Mouse (Mus musculus) cerebellum, adult 2 months (tissue): ENCODE results near the gene Stfa2l1. TPM values are rescaled to one million over a fixed set of nuclear protein-coding genes. Genes with fewer than 3 reads are reported as not detected.
"Not testable (repeated sequence)": the region's sequence is repeated elsewhere in the genome, so short reads cannot be mapped to it uniquely, and the experiment has no call there.

Source experiments
- DNase-seq, 2 experiments: peaks; one replicate each; pipeline ENCODE4 v3.0.0; 2021
- H3K27ac ChIP-seq: fragments of 200-500 bp; 2 replicates; pipeline ENCODE4 v1.5.1; 2012; ENCODE audit warnings: low read length, control low read depth, inconsistent platforms; ENCODE audit not compliant: insufficient read depth
- H3K27me3 ChIP-seq: fragments of 200-500 bp; 2 replicates; pipeline ENCODE4 v1.6.1; 2012; ENCODE audit warnings: inconsistent platforms, mild to moderate bottlenecking, low read length, moderate library complexity; ENCODE audit not compliant: control insufficient read depth, insufficient read depth
- H3K4me1 ChIP-seq: fragments of 200-500 bp; 2 replicates; pipeline ENCODE4 v1.6.1; 2011; ENCODE audit warnings: low read length; ENCODE audit not compliant: control insufficient read depth, insufficient read depth
- H3K4me3 ChIP-seq: fragments of 200-500 bp; replicated peaks from 2 replicates; pipeline ENCODE3; 2011; ENCODE audit warnings: mild to moderate bottlenecking, low read depth, low read length, control low read depth; ENCODE audit not compliant: insufficient read depth
- CTCF ChIP-seq: fragments of 200-500 bp; IDR thresholded peaks from 2 replicates; pipeline ENCODE4 v1.5.1; 2011; ENCODE audit warnings: low read depth, mild to moderate bottlenecking, control low read depth, low read length, moderate library complexity, borderline replicate concordance; ENCODE audit not compliant: insufficient read depth
- POLR2A ChIP-seq: fragments of 200-500 bp; IDR thresholded peaks from 2 replicates; pipeline ENCODE4 v1.6.1; 2011; ENCODE audit warnings: low read length, control low read depth, borderline replicate concordance; ENCODE audit not compliant: insufficient read depth
- WGBS: fragments of 180-500 bp; shearing (Covaris S2); methylation state at CpG from one replicate; pipeline ENCODE4 v1.1.7; 2018; 5-methylcytosine and 5-hydroxymethylcytosine counted together
- polyA plus RNA-seq: library from polyadenylated mRNA; depleted of rRNA; stranded (reverse); fragments of >200 nt; gene quantifications from 2 replicates; pipeline ENCODE4 v1.2.3, GENCODE M21; 2012; rRNA removed

Stfa2l1 gene
- not detected in 2 replicates for polyA plus RNA-seq

- Histone ChIP-seq H3K4me1 (no peaks in the 10 kb centered on the region), H3K27me3 (no peaks in the 10 kb centered on the region), H3K27ac (no peak within 1 kb of the TSS), H3K4me3 (no peak within 1 kb of the TSS)
- no peak for TF ChIP-seq CTCF
- TF ChIP-seq POLR2A, result no peak
- DNase-seq, result no peak
Observed at GRCm38 (mm10) chr16:36156402-36156975, at the start of gene Stfa2l1. TSS of gene Stfa2l1 (plus strand) at chr16:36156811.

GRCm38 (mm10) chr16:36111486-36111885 is 45.1 kb upstream of the Stfa2l1 start:
- H3K27ac ChIP-seq, H3K27me3 ChIP-seq, H3K4me1 ChIP-seq, H3K4me3 ChIP-seq: not testable (repeated sequence)
- DNase-seq, result peak; percentile 24 to 48

- not testable (repeated sequence) for H3K4me3 ChIP-seq, DNase-seq, H3K4me1 ChIP-seq, H3K27me3 ChIP-seq, H3K27ac ChIP-seq
- 95% methylated on average over 6 of the region's 6 CpGs for WGBS
Observed at GRCm38 (mm10) chr16:36115751-36116150, 40.9 kb upstream of the Stfa2l1 start.

GRCm38 (mm10) chr16:36128092-36128491 is 28.5 kb upstream of the Stfa2l1 start:
- TF ChIP-seq CTCF, result no peak
- no peak for TF ChIP-seq POLR2A
- WGBS, result 92% methylated on average over 7 of the region's 7 CpGs
- Histone ChIP-seq H3K27ac (no peak overlapping the region), H3K4me3 (no peak overlapping the region), H3K27me3 (no peaks in the 10 kb centered on the region), H3K4me1 (no peaks in the 10 kb centered on the region)
- DNase-seq, result no peak

- no peak for TF ChIP-seq CTCF
- DNase-seq, result no peak
- Histone ChIP-seq H3K4me1 (no peaks in the 10 kb centered on the region), H3K4me3 (no peak within 1 kb of the TSS), H3K27ac (no peak within 1 kb of the TSS), H3K27me3 (no peaks in the 10 kb centered on the region)
- 73% methylated on average over 1 of the region's 1 CpGs for WGBS
Observed at GRCm38 (mm10) chr16:36131141-36131540, 25.5 kb upstream of the Stfa2l1 start, which contains the start of gene Csta1. TSS of gene Csta1 (minus strand) at chr16:36131241.

GRCm38 (mm10) chr16:36138201-36138600 is 18.4 kb upstream of the Stfa2l1 start:
- Histone ChIP-seq H3K4me3 (no peak overlapping the region), H3K27me3 (no peaks in the 10 kb centered on the region), H3K4me1 (no peaks in the 10 kb centered on the region), H3K27ac (no peak overlapping the region)
- 67% methylated on average over 2 of the region's 2 CpGs for WGBS
- TF ChIP-seq CTCF (no peak), POLR2A (no peak)
- no peak for DNase-seq

GRCm38 (mm10) chr16:36167841-36168240 is 11.2 kb downstream of the Stfa2l1 start:
- WGBS, result 76% methylated on average over 10 of the region's 10 CpGs
- not testable (repeated sequence) for H3K27me3 ChIP-seq, DNase-seq, H3K27ac ChIP-seq, H3K4me3 ChIP-seq, H3K4me1 ChIP-seq

GRCm38 (mm10) chr16:36176108-36176507 is 19.5 kb downstream of the Stfa2l1 start:
- no peaks in the 10 kb centered on the region for H3K27me3 ChIP-seq
- DNase-seq, result no peak
- TF ChIP-seq CTCF (no peak), POLR2A (no peak)
- no peaks in the 10 kb centered on the region for H3K4me1 ChIP-seq
- H3K4me3 ChIP-seq, result no peak overlapping the region
- H3K27ac ChIP-seq, result no peak overlapping the region

GRCm38 (mm10) chr16:36179910-36180309 is 23.3 kb downstream of the Stfa2l1 start:
- no peak for DNase-seq
- Histone ChIP-seq H3K4me1 (no peaks in the 10 kb centered on the region), H3K4me3 (no peak overlapping the region), H3K27me3 (no peaks in the 10 kb centered on the region), H3K27ac (no peak overlapping the region)
- WGBS, result 79% methylated on average over 2 of the region's 2 CpGs
- TF ChIP-seq CTCF (no peak), POLR2A (no peak)

GRCm38 (mm10) chr16:36183912-36184311 is 27.3 kb downstream of the Stfa2l1 start, which contains the start of gene Gm5483:
TSS of gene Gm5483 (plus strand) at chr16:36184212.
- H3K4me3 ChIP-seq, H3K27me3 ChIP-seq, H3K4me1 ChIP-seq, H3K27ac ChIP-seq, DNase-seq: not testable (repeated sequence)
- WGBS, result 84% methylated on average over 4 of the region's 4 CpGs
